Mouse (Mus musculus): ENCODE results near the gene 4930407I10Rik. TPM values are rescaled to one million over a fixed set of nuclear protein-coding genes. Genes with fewer than 3 reads are reported as not detected.

Gene 4930407I10Rik
- total RNA-seq (2023): not detected

GRCm38 (mm10) chr15:82058719-82059201 lies at the start of gene 4930407I10Rik:
Gene 4930407I10Rik (plus strand): TSS chr15:82059151.

GRCm38 (mm10) chr15:82033762-82034161 lies 25.2 kb upstream of the 4930407I10Rik start, which contains the start of gene Desi1:
Gene Desi1 (minus strand): TSS chr15:82033862.

GRCm38 (mm10) chr15:82047080-82047883 lies 11.7 kb upstream of the 4930407I10Rik start, which contains the start of gene Snu13:
Gene Snu13 (minus strand): TSS chr15:82047598.

GRCm38 (mm10) chr15:82069898-82070297 lies 10.9 kb downstream of the 4930407I10Rik start, which contains the start of gene Mei1:
Gene Mei1 (plus strand): TSS chr15:82069996.

Other genes with a start within 250 kb of the 4930407I10Rik start
- 10 to 100 TPM; 43.9 to 47.3 TPM for gene Tob2, start 200.4 kb upstream of the 4930407I10Rik start, total RNA-seq (2023)
- 10 to 100 TPM; 38.8 to 45.4 TPM for gene Phf5a, start 187.2 kb upstream of the 4930407I10Rik start, total RNA-seq (2023)
- gene Aco2, start 186.8 kb upstream of the 4930407I10Rik start, total RNA-seq (2023): 10 to 100 TPM; 81.9 to 87.8 TPM
- gene Polr3h, start 132.9 kb upstream of the 4930407I10Rik start, total RNA-seq (2023): 1 to 10 TPM; 4.7 to 6.5 TPM
- gene Csdc2, start 122.4 kb upstream of the 4930407I10Rik start, total RNA-seq (2023): not detected
- gene Pmm1, start 98.2 kb upstream of the 4930407I10Rik start, total RNA-seq (2023): 10 to 100 TPM; 32.6 to 33.6 TPM
- not detected for gene 1700029P11Rik, start 78.6 kb upstream of the 4930407I10Rik start, total RNA-seq (2023)
- 10 to 100 TPM; 20.8 to 29.1 TPM for gene Xrcc6, start 71.3 kb upstream of the 4930407I10Rik start, total RNA-seq (2023)
- 10 to 100 TPM; 18.6 to 23.8 TPM for gene Desi1, start 25.3 kb upstream of the 4930407I10Rik start, total RNA-seq (2023)
- 10 to 100 TPM; 44.8 to 47.4 TPM for gene Snu13, start 11.6 kb upstream of the 4930407I10Rik start, total RNA-seq (2023)
- not detected for gene Mei1, start 10.8 kb downstream of the 4930407I10Rik start, total RNA-seq (2023)
- gene Ccdc134, start 68.8 kb downstream of the 4930407I10Rik start, total RNA-seq (2023): 10 to 100 TPM; 11.2 to 12.7 TPM
- 10 to 100 TPM; 76.3 to 79.6 TPM for gene Srebf2, start 88.0 kb downstream of the 4930407I10Rik start, total RNA-seq (2023)
- gene Shisa8, start 153.7 kb downstream of the 4930407I10Rik start, total RNA-seq (2023): under 1 TPM in 1 of 2 experiments, not detected in 1; 0.40 TPM
- gene Tnfrsf13c, start 165.2 kb downstream of the 4930407I10Rik start, total RNA-seq (2023): 1 to 10 TPM; 1.8 to 4.3 TPM
- gene Cenpm, start 185.6 kb downstream of the 4930407I10Rik start, total RNA-seq (2023): 10 to 100 TPM; 11.5 to 16.9 TPM
- not detected for gene 1500009C09Rik, start 193.2 kb downstream of the 4930407I10Rik start, total RNA-seq (2023)
- not detected for gene Sept3, start 215.7 kb downstream of the 4930407I10Rik start, total RNA-seq (2023)
- gene Wbp2nl, start 239.8 kb downstream of the 4930407I10Rik start, total RNA-seq (2023): under 1 TPM; 0.35 to 0.42 TPM

All from neutrophil, adult 59 days (primary cell).